Mouse (Mus musculus): ENCODE measurements around the gene Cntn5. TPM values are rescaled to one million over a fixed set of nuclear protein-coding genes. Genes with fewer than 3 reads are reported as not detected.

Gene Cntn5
- total and polyA plus RNA-seq, 3 experiments, result not detected

DNA sequence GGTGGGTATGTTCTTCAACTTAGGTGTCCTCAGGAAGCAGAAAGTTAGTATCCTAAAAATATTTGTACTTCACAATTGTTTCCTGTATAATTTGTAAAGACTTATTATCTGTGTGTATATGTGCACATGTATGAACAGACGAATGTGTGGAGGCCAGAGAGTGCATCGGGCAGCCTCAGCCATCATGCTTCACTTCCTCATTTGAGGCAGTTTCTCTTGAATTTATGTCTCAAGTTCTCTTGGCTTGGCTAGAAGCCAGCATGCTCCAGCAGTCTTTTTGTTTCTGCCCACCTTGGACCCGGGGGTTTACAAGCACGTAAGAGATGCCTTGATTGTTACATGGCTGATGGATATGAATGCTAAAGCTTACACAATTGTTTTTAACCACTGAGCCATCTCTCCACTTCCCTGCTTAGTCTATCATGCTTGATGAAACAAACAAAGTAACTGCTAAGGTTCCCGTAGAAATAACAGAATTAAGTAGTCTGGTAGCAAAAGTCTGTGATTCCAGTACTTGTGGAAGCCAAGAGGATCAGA, 1222.2 kb downstream of the Cntn5 start:
- no peak for TF ChIP-seq NRF1 (IDR thresholded peaks at IDR 0.05; ENCODE audit: low read depth, low read length)
- Histone ChIP-seq H3K27ac (ENCODE audit: insufficient read depth, low read depth) (no peak overlapping the region), H3K36me3 (replicated peaks in 1 of 2; ENCODE audit: control insufficient read depth in 1 of 2, insufficient read depth in 1 of 2, low read length in 1 of 2) (no peaks in the 10 kb centered on the region), H3K79me2 (replicated peaks; ENCODE audit: control insufficient read depth, extremely low read depth, insufficient read depth, poor library complexity, severe bottlenecking) (no peaks in the 10 kb centered on the region), H3K4me2 (ENCODE audit: insufficient read depth, low read depth, poor library complexity, severe bottlenecking) (no peak overlapping the region), H3K4me3 (replicated peaks in 1 of 3; ENCODE audit: low read depth in 2 of 3, low read length in 2 of 3, poor library complexity in 1 of 3) (no peak overlapping the region), H3K9ac (ENCODE audit: insufficient read depth, low read depth) (no peak overlapping the region), H3K27me3 (replicated peaks) (no peaks in the 10 kb centered on the region), H3K9me3 (replicated peaks; ENCODE audit: low read length) (peaks cover 15% of the 10 kb centered on the region), H3K4me1 (ENCODE audit: control insufficient read depth in 1 of 2, insufficient read depth in 2 of 2) (no peaks in the 10 kb centered on the region)
- dilution Hi-C loops (cut with MboI; ENCODE audit: extremely low pct_ligation_motif_present, extremely low pct_unique_long_range_greater_than_20kb, low sequenced_read_pairs), result no loop called here
- in situ Hi-C loops (cut with MboI; ENCODE audit: low pct_ligation_motif_present, low pct_unique_long_range_greater_than_20kb, low sequenced_read_pairs), result no loop called here
- no peak for DNase-seq (ENCODE audit: extremely low read depth)

- no peak overlapping the region for H3K4me3 ChIP-seq (replicated peaks in 1 of 3; ENCODE audit: low read depth in 2 of 3, low read length in 2 of 3, poor library complexity in 1 of 3)
- peaks cover 20% of the 10 kb centered on the region for H3K9me3 ChIP-seq (replicated peaks; ENCODE audit: low read length)
- no peaks in the 10 kb centered on the region for H3K27me3 ChIP-seq (replicated peaks)
- H3K36me3 ChIP-seq (replicated peaks in 1 of 2; ENCODE audit: control insufficient read depth in 1 of 2, insufficient read depth in 1 of 2, low read length in 1 of 2), result no peaks in the 10 kb centered on the region
- dilution Hi-C loops (cut with MboI; ENCODE audit: extremely low pct_ligation_motif_present, extremely low pct_unique_long_range_greater_than_20kb, low sequenced_read_pairs), result no loop called here
- no peak overlapping the region for H3K4me2 ChIP-seq (ENCODE audit: insufficient read depth, low read depth, poor library complexity, severe bottlenecking)
- no peaks in the 10 kb centered on the region for H3K4me1 ChIP-seq (ENCODE audit: control insufficient read depth in 1 of 2, insufficient read depth in 2 of 2)
- in situ Hi-C loops (cut with MboI; ENCODE audit: low pct_ligation_motif_present, low pct_unique_long_range_greater_than_20kb, low sequenced_read_pairs), result no loop called here
- no peak for DNase-seq (ENCODE audit: extremely low read depth)
- H3K79me2 ChIP-seq (replicated peaks; ENCODE audit: control insufficient read depth, extremely low read depth, insufficient read depth, poor library complexity, severe bottlenecking), result no peaks in the 10 kb centered on the region
- TF ChIP-seq NRF1 (IDR thresholded peaks at IDR 0.05; ENCODE audit: low read depth, low read length) (no peak), USF1 (IDR thresholded peaks at IDR 0.05; ENCODE audit: low read depth, low read length) (no peak), UBTF (IDR thresholded peaks at IDR 0.05; ENCODE audit: low read depth, low read length) (no peak), ZC3H11A (IDR thresholded peaks at IDR 0.05; ENCODE audit: low read depth, low read length) (no peak), MAZ (IDR thresholded peaks at IDR 0.05; ENCODE audit: low read depth, low read length) (no peak), CTCF (conservative IDR thresholded peaks at IDR 0.05 in 1 of 2, IDR thresholded peaks at IDR 0.05 in 1 of 2; ENCODE audit: low read depth in 2 of 2, low read length in 2 of 2) (no peak), ELF1 (IDR thresholded peaks at IDR 0.05; ENCODE audit: low read depth, low read length) (no peak), JUND (conservative IDR thresholded peaks at IDR 0.05; ENCODE audit: low read depth, low read length) (no peak), E2F4 (IDR thresholded peaks at IDR 0.05; ENCODE audit: insufficient replicate concordance, low read depth, low read length) (no peak), SIN3A (IDR thresholded peaks at IDR 0.05; ENCODE audit: low read length) (no peak), JUN (IDR thresholded peaks at IDR 0.05; ENCODE audit: insufficient read depth, low read depth, low read length) (no peak), IRF4 (IDR thresholded peaks at IDR 0.05; ENCODE audit: low read depth, low read length) (no peak)
- H3K9ac ChIP-seq (ENCODE audit: insufficient read depth, low read depth), result no peak overlapping the region
- H3K27ac ChIP-seq (ENCODE audit: insufficient read depth, low read depth), result no peak overlapping the region
Measured at GRCm38 (mm10) chr9:9676078-9676477, 1228.5 kb downstream of the Cntn5 start.

DNA sequence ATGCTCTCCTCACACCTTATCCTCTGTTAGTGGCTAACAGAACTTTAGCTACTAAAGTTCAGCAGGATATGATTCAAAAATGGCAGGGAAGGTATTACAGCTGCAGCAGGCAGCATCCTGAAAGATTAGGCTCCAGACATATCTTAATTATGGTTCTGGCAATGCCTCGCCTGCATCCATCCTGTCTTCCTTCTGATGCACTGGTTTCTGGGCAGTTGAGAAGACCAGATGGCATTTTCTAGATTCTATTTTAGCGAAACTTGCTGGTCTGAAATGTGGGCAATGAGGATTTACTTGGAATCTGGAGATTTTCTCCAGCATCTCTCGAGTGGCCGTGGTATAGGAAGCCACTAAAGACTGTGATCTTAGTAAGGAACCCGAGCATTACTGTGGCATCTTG, 1230.0 kb downstream of the Cntn5 start:
- Histone ChIP-seq H3K79me2 (replicated peaks; ENCODE audit: control insufficient read depth, extremely low read depth, insufficient read depth, poor library complexity, severe bottlenecking) (no peaks in the 10 kb centered on the region), H3K27ac (ENCODE audit: insufficient read depth, low read depth) (no peak overlapping the region; the same call in 1 of the 2 replicates), H3K9ac (ENCODE audit: insufficient read depth, low read depth) (no peak overlapping the region), H3K4me1 (ENCODE audit: control insufficient read depth in 1 of 2, insufficient read depth in 2 of 2) (no peaks in the 10 kb centered on the region), H3K4me3 (replicated peaks in 1 of 3; ENCODE audit: low read depth in 2 of 3, low read length in 2 of 3, poor library complexity in 1 of 3) (no peak overlapping the region), H3K27me3 (replicated peaks) (no peaks in the 10 kb centered on the region), H3K4me2 (ENCODE audit: insufficient read depth, low read depth, poor library complexity, severe bottlenecking) (no peak overlapping the region), H3K36me3 (replicated peaks in 1 of 2; ENCODE audit: control insufficient read depth in 1 of 2, insufficient read depth in 1 of 2, low read length in 1 of 2) (no peaks in the 10 kb centered on the region), H3K9me3 (replicated peaks; ENCODE audit: low read length) (peaks cover 20% of the 10 kb centered on the region)
- no peak for DNase-seq (ENCODE audit: extremely low read depth)
- in situ Hi-C loops (cut with MboI; ENCODE audit: low pct_ligation_motif_present, low pct_unique_long_range_greater_than_20kb, low sequenced_read_pairs) (no loop called here), dilution Hi-C loops (cut with MboI; ENCODE audit: extremely low pct_ligation_motif_present, extremely low pct_unique_long_range_greater_than_20kb, low sequenced_read_pairs) (no loop called here)
- TF ChIP-seq E2F4 (IDR thresholded peaks at IDR 0.05; ENCODE audit: insufficient replicate concordance, low read depth, low read length) (no peak), SMC3 (IDR thresholded peaks at IDR 0.05; ENCODE audit: low read depth, low read length) (no peak), CHD2 (IDR thresholded peaks at IDR 0.05; ENCODE audit: low read length) (no peak), JUND (conservative IDR thresholded peaks at IDR 0.05; ENCODE audit: low read depth, low read length) (no peak), TBP (conservative IDR thresholded peaks at IDR 0.05; ENCODE audit: low read depth, low read length) (no peak), USF2 (conservative IDR thresholded peaks at IDR 0.05; ENCODE audit: low read depth, low read length) (no peak)

Data from CH12.LX (cell line).